Mouse (Mus musculus) midbrain, embryonic 10.5 days (tissue): ENCODE measurements around the gene E330009J07Rik. TPM values are rescaled to one million over a fixed set of nuclear protein-coding genes. Genes with fewer than 3 reads are reported as not detected.

Experiments used
- DNase-seq: peaks from one replicate; pipeline ENCODE4 v3.0.0-alpha.2; 2017; ENCODE audit warnings: low spot score
- H3K27ac ChIP-seq: fragments of 300-500 bp; sonication (generic); replicated peaks from 2 replicates; pipeline ENCODE4 v1.5.1; 2016; ENCODE audit warnings: mild to moderate bottlenecking
- H3K27me3 ChIP-seq: fragments of 300-500 bp; sonication (generic); 2 replicates; pipeline ENCODE4 v1.6.1; 2016; ENCODE audit warnings: low read depth, mild to moderate bottlenecking; ENCODE audit not compliant: poor library complexity, severe bottlenecking
- H3K36me3 ChIP-seq: fragments of 300-500 bp; sonication (generic); 2 replicates; pipeline ENCODE4 v1.6.1; 2016; ENCODE audit warnings: mild to moderate bottlenecking, moderate library complexity
- H3K4me1 ChIP-seq: fragments of 300-500 bp; sonication (generic); 2 replicates; pipeline ENCODE4 v1.6.1; 2016
- H3K4me3 ChIP-seq: fragments of 300-500 bp; sonication (generic); 2 replicates; pipeline ENCODE4 v1.5.1; 2016; ENCODE audit warnings: mild to moderate bottlenecking, moderate library complexity
- H3K9me3 ChIP-seq: fragments of 300-500 bp; sonication (generic); replicated peaks from 2 replicates; pipeline ENCODE4 v1.6.1; 2016; ENCODE audit warnings: mild to moderate bottlenecking
- whole genome bisulfite sequencing: fragments of 180-500 bp; shearing (Covaris S2); methylation state at CpG from one replicate; pipeline ENCODE4 v1.1.7; 2016; 5-methylcytosine and 5-hydroxymethylcytosine counted together
- polyA plus RNA-seq: library from polyadenylated mRNA; unstranded; fragments of >200 nt; fragmentation: Nextera tagmentation; extraction: Ambion mirVana; gene quantifications from 2 replicates; pipeline ENCODE4 v1.2.1, GENCODE M21; 2016

E330009J07Rik gene
- polyA plus RNA-seq = 12.2 and 12.5 TPM in 2 replicates

DNA sequence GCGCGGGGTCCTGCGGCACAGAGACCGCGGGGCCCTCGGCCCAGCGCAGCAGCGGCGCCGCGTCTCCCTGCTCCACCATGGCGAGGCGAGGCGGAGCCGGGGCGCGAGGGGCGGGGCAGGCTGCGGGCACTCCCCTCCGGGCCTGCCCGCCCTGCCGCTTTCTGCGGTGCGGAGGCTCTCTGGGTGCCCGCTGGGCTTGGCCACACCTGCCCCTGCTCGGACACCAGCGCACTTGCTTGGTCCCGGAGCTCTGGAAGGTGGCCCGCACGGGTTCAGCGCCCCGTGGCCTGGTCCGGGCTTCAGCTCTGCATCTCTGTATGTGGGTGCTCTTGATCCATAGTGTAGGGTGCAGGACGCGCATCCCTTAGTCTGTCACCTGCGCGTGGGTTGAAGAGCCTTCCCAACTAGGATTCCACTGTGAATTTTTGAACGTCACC is at the start of gene E330009J07Rik:
Gene E330009J07Rik (minus strand): TSS at position 89 of the 437 bp plus-strand sequence.
- peaks cover 40% of the 10 kb centered on the region for H3K27me3 ChIP-seq
- H3K9me3 ChIP-seq = no peaks in the 10 kb centered on the region
- DNase-seq = peak; percentile 84
- H3K4me3 ChIP-seq = peak within 1 kb of the TSS; percentile 92
- under 1% methylated on average over 38 of the region's 38 CpGs for WGBS
- peak within 1 kb of the TSS; percentile 94 for H3K27ac ChIP-seq
- H3K4me1 ChIP-seq = peaks cover 17% of the 10 kb centered on the region
- H3K36me3 ChIP-seq = no peaks in the 10 kb centered on the region

- Histone ChIP-seq H3K27ac (no peak overlapping the region), H3K27me3 (no peaks in the 10 kb centered on the region), H3K9me3 (no peaks in the 10 kb centered on the region), H3K4me3 (no peak overlapping the region), H3K4me1 (no peaks in the 10 kb centered on the region), H3K36me3 (peaks cover 79% of the 10 kb centered on the region)
- 92% methylated on average over 5 of the region's 5 CpGs for WGBS
- no peak for DNase-seq
Observed at GRCm38 (mm10) chr6:40482318-40482717, 46.4 kb upstream of the E330009J07Rik start.

GRCm38 (mm10) chr6:40479705-40480104 is 43.8 kb upstream of the E330009J07Rik start:
- Histone ChIP-seq H3K36me3 (peaks cover 90% of the 10 kb centered on the region), H3K4me1 (no peaks in the 10 kb centered on the region), H3K4me3 (no peak overlapping the region), H3K9me3 (no peaks in the 10 kb centered on the region; the same call in 1 of the 2 replicates), H3K27me3 (no peaks in the 10 kb centered on the region), H3K27ac (no peak overlapping the region)
- 96% methylated on average over 1 of the region's 1 CpGs for WGBS
- DNase-seq = no peak

DNA sequence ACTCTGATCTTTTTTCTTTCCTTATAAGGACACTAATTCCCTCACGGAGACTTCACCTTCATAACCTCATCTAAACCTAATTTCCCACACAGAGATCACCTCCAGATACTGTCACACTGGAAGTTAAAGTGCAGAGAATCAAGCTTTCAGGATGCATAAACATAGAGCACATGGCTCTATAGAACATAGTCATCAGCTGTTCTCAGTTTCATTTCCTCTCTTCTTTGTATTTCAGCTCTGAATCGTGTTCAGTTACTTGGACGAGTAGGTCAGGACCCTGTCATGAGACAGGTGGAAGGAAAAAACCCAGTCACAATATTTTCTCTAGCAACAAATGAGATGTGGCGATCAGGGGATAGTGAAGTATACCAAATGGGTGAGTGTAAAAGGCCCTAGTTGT is 40.2 kb upstream of the E330009J07Rik start:
- Histone ChIP-seq H3K27me3 (no peaks in the 10 kb centered on the region), H3K9me3 (no peaks in the 10 kb centered on the region; the same call in 1 of the 2 replicates), H3K4me1 (peaks cover 17% of the 10 kb centered on the region), H3K4me3 (no peak overlapping the region), H3K27ac (no peak overlapping the region), H3K36me3 (peaks cover 74% of the 10 kb centered on the region)
- 96% methylated on average over 4 of the region's 4 CpGs for WGBS
- no peak for DNase-seq

GRCm38 (mm10) chr6:40471720-40472010 is 35.7 kb upstream of the E330009J07Rik start:
- Histone ChIP-seq H3K4me3 (peak overlapping the region; percentile 87), H3K4me1 (peaks cover 20% of the 10 kb centered on the region), H3K36me3 (peaks cover 37% of the 10 kb centered on the region), H3K27ac (peak overlapping the region; percentile 97), H3K27me3 (no peaks in the 10 kb centered on the region), H3K9me3 (no peaks in the 10 kb centered on the region; the same call in 1 of the 2 replicates)
- 1% methylated on average over 7 of the region's 7 CpGs for WGBS
- no peak for DNase-seq

DNA sequence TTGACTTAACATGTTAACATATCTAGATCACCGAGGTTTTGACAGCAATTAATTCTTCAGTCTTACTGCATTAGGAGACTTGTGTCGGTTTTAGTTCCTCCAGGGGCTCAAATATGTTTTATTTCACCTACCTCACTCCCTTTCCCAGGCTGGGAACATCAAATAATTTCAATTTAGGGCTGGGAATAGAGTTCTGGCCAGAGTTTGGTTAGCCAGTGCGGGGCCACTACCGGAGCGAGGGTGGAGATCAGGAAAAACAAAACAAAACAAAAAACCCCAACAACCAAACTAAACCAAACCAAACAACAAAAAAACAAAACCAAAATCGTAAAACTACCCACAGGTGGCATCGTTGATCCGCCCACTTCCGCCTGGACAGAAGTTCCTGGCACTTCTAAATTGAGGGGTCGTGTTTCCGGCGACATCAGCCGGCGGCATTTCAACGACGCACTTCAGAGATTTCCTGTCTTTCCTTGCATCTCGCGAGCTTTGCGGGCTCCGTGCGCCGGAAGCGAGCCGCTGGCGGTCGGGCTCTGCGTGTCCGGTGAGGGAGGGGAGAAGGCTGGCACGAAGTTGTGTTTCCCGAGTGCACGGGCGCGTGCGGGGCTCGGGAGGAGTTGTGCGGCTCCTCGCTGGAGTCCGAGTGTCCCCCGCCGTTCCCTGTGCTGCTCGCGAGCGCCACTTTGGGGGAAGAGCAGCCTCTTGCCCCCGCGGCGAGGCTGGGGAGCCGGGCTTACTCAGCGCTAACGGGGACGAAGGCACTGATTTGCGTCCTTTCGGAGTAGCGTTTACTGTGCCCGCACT is 35.2 kb upstream of the E330009J07Rik start, which contains the start of gene Ssbp1:
Gene Ssbp1 (plus strand): TSS at position 437 of the 804 bp plus-strand sequence.
- peak; percentile 95 for DNase-seq
- under 1% methylated on average over 54 of the region's 54 CpGs for WGBS
- Histone ChIP-seq H3K36me3 (peaks cover 32% of the 10 kb centered on the region), H3K9me3 (no peaks in the 10 kb centered on the region; the same call in 1 of the 2 replicates), H3K4me3 (peak within 1 kb of the TSS; percentile 87), H3K27ac (peak within 1 kb of the TSS; percentile 97), H3K27me3 (no peaks in the 10 kb centered on the region), H3K4me1 (peaks cover 20% of the 10 kb centered on the region)

DNA sequence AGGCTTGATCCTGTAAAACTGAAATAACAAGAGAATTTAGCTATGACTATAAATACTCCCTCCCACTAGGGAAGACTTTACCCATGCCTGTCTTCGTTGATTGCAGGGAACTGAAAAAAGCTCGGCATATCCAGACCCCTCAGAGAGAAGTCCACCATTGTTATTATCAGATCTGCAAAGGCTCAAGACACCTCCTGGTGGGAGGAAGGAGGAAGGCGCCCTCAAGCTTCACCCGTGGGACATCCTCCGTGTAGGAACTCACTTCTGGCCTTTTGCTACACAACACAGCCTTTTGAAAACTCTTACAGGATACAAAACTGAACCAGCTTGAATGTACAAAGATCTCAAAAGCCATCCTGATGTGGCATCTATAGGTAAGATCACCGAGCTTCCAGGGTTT is 29.8 kb upstream of the E330009J07Rik start:
- Histone ChIP-seq H3K9me3 (no peaks in the 10 kb centered on the region), H3K36me3 (no peaks in the 10 kb centered on the region), H3K27me3 (no peaks in the 10 kb centered on the region), H3K27ac (no peak overlapping the region), H3K4me1 (peaks cover 4% of the 10 kb centered on the region), H3K4me3 (no peak overlapping the region)
- no peak for DNase-seq
- 55% methylated on average over 6 of the region's 6 CpGs for WGBS

DNA sequence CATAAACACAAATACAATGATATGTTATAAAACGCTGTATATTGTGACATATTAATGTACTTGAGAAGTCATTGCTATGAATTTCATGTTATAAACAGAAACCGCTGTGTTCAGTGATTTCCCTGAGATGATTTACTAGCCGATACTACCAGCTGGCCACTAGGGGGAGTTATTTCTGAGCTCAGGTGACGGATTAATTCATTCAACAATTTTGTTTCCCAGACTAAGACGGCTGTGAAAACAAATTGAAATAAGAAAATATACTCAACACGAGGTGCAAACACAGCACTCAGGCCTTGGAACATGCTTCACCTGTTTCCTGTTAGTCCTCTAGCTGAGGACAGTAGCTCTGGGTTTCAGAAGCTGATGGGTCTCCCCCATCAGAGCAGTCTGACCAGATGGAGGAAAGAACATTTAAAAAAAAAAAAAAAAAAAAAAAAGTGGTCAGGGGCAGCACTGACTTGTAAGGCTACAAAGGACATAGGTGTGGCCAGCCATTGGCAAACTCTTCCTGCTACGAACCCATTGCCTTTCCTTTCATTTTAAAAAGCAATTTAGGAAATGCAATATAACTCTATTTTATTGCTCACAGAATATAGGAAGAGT is 18.6 kb upstream of the E330009J07Rik start:
- Histone ChIP-seq H3K36me3 (no peaks in the 10 kb centered on the region), H3K9me3 (no peaks in the 10 kb centered on the region), H3K27me3 (no peaks in the 10 kb centered on the region), H3K27ac (no peak overlapping the region), H3K4me3 (no peak overlapping the region), H3K4me1 (no peaks in the 10 kb centered on the region)
- no peak for DNase-seq
- WGBS = 24% methylated on average over 7 of the region's 7 CpGs

DNA sequence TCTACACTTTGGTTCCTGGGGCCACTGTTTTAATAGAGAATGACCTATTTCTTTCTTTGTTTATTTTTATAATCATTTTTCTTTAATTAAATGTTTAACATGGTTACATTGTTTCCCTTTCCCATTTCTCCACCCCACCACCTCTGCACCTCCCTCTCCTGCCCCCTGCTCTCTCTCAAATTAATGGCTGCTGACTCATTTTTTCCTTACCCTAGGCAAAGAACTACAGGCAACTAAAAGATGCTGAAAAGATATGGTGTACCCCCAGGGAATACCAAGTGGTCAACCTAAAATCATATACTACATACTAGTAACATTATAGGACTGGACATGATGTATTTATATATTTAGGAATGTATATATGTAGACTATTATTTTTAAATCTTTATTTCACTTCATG is 12.7 kb upstream of the E330009J07Rik start:
- no peaks in the 10 kb centered on the region for H3K36me3 ChIP-seq
- no peak overlapping the region for H3K27ac ChIP-seq
- H3K9me3 ChIP-seq = no peaks in the 10 kb centered on the region
- DNase-seq = no peak
- H3K4me1 ChIP-seq = no peaks in the 10 kb centered on the region
- 0 out of 2 replicates have a peak, but pooled peaks cover 5% of the 10 kb centered on the region for H3K27me3 ChIP-seq
- no peak overlapping the region for H3K4me3 ChIP-seq

DNA sequence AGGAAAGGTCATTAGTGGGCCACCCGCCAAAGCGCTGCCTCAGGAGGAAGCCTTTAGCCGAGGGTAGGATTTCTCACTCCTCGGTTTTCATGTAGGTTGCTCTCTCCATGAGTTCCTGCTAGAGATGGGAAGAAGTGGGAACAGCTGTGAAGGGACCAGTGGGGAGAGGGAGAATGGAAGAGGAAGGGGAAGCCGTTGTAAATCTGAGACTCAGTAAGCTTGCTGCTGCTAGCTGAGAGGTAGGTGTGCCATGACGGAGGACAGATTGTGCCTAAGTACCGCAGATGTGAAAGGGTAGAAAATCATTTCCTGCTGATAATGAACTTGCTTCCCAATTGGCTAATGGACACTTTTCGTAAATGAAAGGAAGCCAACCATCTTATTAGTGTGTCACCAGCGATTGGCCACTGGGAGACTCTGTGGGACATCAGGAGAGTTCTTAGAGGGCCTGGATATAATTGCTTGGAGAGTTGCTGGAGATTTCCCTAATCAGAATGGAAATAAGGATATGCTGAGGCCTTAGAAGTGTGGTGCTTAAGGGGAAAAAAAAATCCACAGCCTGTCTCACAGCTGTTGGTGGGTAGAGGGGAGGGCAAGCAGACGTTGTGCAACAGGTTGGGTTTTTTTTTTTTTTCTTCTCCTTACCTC is 7.5 kb upstream of the E330009J07Rik start:
- no peaks in the 10 kb centered on the region for H3K36me3 ChIP-seq
- H3K4me3 ChIP-seq = no peak overlapping the region
- H3K9me3 ChIP-seq = no peaks in the 10 kb centered on the region
- no peak for DNase-seq
- H3K27ac ChIP-seq = no peak overlapping the region
- H3K4me1 ChIP-seq = no peaks in the 10 kb centered on the region
- H3K27me3 ChIP-seq = peaks cover 31% of the 10 kb centered on the region
- WGBS = 49% methylated on average over 10 of the region's 10 CpGs

DNA sequence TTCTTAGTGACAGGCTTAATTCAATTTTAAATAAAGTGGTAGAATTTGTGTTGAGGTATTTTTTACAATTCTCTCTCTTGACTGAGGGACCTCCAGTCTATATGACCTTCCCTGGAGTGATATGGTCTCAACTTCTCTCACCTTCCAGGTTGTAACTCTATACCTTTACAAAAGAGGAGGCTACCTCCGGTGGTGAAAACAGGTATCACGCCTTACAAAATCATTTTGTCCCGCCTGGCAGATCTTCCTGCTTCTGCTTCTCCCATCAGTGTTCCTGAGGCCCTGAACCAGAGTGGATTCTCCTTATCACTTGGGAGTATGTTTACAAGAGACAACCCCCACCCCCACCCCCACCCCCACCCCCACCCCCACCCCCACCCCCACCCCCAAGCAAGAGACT is 5.8 kb upstream of the E330009J07Rik start:
- Histone ChIP-seq H3K36me3 (no peaks in the 10 kb centered on the region), H3K27me3 (peaks cover 46% of the 10 kb centered on the region), H3K4me1 (no peaks in the 10 kb centered on the region), H3K9me3 (no peaks in the 10 kb centered on the region), H3K4me3 (no peak overlapping the region), H3K27ac (no peak overlapping the region)
- WGBS = 39% methylated on average over 3 of the region's 3 CpGs
- DNase-seq = no peak

DNA sequence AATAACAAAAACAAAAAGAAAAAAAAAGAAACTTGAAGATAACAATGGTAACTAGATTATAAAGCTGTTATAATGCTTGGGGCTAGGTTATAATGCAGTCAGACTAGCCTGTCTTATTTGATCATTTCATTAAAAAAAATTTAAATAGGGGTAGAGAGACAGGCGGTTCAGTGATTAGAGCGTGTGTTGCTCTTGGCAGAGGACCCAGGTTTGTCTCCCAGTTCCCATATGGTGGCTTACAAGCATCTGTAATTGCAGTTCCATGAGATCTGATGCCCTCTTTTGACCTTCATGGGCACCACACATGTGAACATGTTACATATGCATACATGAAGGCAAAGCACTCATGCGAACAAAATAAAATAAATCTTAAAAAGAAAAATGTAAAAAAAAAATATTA is 5.3 kb upstream of the E330009J07Rik start:
- Histone ChIP-seq H3K36me3 (no peaks in the 10 kb centered on the region), H3K27ac (no peak overlapping the region), H3K27me3 (peaks cover 51% of the 10 kb centered on the region), H3K9me3 (no peaks in the 10 kb centered on the region), H3K4me1 (no peaks in the 10 kb centered on the region), H3K4me3 (no peak overlapping the region)
- WGBS = 86% methylated on average over 3 of the region's 3 CpGs
- no peak for DNase-seq

- no peak overlapping the region for H3K27ac ChIP-seq
- no peak overlapping the region for H3K4me3 ChIP-seq
- no peaks in the 10 kb centered on the region for H3K9me3 ChIP-seq
- no peak for DNase-seq
- no peaks in the 10 kb centered on the region for H3K36me3 ChIP-seq
- WGBS = 55% methylated on average over 12 of the region's 12 CpGs
- peaks cover 51% of the 10 kb centered on the region for H3K27me3 ChIP-seq
- peaks cover 5% of the 10 kb centered on the region for H3K4me1 ChIP-seq
Observed at GRCm38 (mm10) chr6:40439731-40440130, 3.8 kb upstream of the E330009J07Rik start.
